Mouse (Mus musculus) ovary, postnatal 36 days (tissue): ENCODE measurements around the gene Agrn.
"Not testable (repeated sequence)": the region's sequence is repeated elsewhere in the genome, so short reads cannot be mapped to it uniquely, and the experiment has no call there.

Experiments used
- DNase-seq: peaks from one replicate; pipeline ENCODE4 v3.0.0; 2022; ENCODE audit warnings: low spot score, mixed read lengths

Gene Agrn

DNA sequence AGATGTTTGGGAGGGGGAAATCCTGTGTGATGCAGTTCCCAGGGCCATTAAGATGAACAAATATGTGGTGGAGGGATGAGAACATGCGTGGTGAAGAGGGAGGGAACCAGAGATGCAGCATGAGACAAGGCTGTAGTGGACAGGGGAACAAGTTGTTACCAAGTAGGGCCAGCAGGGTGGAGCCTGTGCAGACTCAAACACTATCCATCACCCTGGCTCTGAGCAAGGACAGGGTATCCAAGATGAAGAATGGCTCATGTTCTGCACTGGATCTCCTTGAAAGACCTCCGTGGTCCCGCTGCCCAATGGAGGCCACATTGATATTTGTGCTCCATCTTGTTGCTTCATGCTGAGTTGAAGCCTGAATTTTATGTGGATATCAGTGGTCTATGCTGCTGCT is 42.5 kb downstream of the Agrn start:
- DNase-seq = no peak

DNA sequence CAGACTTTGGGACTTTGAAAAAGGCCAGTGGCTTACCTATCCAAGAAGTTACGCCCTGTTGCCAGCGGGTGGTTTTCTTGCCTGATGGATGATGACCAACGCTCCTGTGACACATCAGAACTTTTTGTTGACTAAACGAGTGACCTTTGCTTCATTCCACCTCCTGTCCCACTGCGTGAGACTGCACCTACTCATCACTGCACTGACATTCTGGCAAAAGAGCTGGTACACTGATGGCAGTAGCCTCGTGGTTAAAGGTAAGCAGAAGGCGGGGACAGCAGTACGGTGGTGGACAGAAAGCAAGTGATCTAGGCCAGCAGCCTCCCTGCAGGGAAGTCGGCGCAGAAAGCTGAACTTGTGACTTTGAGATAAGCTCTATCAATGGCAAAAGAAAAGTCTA is 46.4 kb downstream of the Agrn start:
- not testable (repeated sequence) for DNase-seq

DNA sequence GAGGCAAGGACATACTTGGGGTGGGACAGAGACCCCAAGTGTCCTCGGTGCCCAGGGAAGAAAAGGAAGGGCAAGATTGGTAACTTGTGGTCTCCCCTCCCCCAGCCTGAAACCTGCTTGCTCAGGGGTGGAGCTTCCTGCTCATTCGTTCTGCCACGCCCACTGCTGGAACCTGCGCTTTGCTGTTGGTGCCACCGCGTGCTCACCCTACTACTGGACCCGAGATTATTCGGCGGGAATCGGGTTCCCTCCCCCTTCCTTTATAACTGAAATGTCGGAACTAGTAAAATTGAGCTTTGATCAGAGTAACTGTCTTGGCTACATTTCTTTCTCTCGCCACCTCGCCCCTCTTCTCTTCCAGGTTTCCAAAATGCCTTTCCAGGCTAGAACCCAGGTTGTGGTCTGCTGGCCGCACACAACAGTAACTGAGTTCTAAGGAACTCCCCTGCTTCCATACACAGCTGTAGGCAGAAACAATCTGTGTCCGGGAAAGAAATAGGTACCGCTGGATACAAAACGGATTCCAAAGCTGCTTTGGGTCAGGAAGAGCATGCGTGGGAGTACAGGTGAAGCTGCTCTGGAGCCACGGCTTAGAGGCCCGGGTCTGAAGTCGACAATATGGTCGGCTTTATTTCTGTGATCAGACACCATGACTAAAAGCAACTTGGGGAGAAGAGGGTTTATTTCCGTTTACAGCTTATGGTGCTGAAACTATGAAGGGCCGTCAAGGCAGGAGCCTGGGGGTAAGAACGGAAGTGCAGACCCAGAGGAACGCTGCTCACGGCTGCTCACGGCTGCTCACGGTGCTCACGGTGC is 60.8 kb downstream of the Agrn start:
- DNase-seq = no peak

DNA sequence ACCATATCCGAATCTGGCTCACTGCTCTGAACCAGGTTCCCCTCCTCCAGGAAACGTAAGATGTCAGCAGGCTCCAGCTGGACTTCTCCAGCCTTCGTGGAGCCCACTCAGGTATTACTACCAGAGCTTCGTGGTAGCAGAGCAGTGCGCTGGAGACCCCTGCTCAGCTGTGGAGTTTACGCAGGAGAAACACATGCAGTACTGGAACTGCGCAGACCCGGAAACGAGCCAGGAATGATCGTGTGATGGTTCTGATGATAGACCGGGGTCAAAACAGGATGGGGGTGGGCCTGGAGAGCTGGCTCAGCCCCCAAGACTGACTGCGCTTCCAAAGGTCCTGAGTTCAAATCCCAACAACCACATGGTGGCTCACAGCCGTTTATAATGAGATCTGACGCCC is 61.5 kb downstream of the Agrn start:
- DNase-seq = no peak

DNA sequence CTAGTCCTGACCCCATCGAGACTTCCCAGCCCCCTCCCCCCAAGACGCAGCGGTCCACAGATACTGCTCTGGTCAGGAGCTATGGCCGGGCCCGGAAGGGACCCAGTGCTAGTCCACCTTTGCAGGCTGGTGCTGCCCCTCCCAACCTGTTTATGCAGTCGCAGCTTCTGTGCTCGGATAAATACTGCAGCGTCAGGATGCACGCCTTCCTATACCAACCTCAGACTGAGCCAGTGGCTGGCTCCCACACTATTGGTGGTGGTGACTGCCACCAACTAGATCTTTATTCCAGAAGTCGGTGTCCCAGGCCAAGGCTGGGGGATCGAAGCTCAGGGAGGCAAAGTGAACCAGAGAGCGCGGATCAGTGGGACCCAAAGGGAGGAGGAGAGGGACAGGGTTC is 62.2 kb downstream of the Agrn start:
- no peak for DNase-seq

DNA sequence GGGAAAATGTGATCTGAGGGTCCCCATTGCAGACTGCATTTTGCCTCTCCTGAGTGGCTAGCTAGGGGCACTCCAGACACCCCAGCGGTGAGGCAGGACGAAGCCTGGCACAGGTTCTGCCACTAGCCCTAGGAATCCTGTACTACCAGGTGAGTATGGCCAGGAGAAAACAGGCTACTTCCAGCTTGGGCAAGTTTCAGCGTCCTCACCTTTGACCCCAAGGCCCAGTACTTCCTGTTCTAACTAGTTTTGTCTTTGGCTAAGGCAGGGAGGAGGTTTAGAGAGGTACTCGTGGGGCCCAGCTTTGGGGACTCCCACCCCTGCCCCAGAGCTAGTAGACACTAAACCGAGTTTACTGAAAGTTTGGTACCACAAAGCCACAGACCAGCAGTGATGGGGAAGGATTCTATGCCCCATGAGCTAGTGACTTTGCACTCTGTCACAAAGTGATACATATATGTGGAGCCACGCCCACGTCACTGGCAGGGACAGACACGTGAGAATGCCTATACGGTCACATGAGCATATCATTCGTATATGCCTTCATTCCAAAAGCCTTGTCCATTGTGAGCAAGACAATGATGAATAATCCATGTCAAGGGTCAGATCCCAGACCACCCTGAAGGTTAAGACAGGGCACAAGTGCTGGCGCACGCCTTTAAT is 63.2 kb downstream of the Agrn start:
- no peak for DNase-seq

DNA sequence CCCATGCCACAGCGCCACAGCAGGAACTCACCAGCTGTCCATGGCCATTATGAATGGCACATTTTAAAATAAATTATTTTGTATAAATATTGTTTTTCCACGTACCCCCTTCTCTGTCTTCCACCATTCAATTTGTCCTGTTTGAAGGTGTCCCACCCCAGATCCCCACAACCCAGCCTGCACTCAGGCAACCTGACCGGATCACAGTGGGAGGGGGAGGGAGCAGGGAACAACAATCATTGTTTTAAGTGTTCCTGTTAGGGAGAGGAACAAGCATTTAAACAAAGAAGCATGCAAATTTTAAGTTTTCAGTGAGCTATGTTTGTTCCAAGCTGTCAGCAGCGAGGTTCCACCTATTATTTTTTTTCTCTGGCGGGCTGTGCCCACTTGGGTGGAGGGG is 64.0 kb downstream of the Agrn start:
- no peak for DNase-seq

DNA sequence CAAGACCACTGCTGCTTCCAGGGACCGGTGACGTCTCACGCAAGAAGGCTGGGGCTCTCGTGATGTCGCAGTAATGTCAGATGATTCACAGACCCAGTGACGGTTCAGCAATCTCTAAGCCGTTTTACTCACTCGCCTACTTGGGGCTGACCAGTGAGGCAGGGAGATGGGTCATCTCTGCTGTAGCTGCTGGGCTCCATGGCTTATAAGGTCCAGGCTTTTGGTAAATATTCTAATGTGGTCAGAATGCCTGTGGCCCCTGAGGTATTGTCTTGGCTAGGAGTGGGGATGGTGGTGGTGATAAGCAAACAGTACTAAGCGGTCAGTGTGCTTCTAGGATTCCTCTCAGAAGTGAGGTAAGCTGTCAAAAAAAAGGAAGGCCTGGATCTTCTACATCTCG is 66.3 kb downstream of the Agrn start:
- DNase-seq = no peak

DNA sequence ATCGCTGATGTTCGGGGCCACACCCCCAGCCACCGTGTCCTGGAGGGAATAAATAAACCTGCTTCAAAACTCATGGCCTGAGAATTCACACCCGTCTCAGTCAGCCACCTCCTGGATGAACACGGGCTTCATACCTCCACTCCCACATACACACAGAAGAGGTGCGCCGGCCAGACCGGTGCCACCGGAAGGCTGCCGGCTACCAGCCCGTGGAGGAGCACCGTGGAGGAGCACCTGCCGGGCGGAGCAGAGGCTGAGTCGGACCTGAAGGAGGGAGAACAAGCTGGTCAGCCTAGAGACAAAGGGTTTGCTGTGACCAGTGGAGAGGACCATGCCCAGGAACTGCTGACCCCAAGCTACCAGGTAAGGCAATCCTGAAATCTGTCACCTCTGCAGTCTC is 66.9 kb downstream of the Agrn start, which contains the start of gene Rnf223:
Rnf223 (plus strand) TSS at position 78 of the 400 bp plus-strand sequence.
- DNase-seq = no peak

DNA sequence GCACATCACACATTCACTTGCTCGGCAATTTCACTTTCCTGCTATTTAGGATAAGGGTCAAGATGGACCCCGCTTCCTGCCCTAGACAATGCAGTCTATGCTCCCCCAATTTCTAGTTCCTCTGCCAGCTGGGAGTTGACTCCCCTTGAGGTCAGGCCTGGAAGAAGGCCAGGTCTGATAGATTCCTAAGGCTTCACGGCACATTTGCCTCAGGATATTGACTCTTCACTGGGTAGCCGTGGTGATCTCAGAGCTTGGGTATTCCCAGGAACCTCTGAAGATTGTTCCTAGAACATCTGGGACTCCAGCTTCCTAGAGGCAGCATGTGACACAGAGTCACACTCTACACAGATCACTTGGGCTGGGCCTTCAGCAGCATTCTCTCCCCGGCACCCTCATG is 68.5 kb downstream of the Agrn start:
- DNase-seq = no peak

DNA sequence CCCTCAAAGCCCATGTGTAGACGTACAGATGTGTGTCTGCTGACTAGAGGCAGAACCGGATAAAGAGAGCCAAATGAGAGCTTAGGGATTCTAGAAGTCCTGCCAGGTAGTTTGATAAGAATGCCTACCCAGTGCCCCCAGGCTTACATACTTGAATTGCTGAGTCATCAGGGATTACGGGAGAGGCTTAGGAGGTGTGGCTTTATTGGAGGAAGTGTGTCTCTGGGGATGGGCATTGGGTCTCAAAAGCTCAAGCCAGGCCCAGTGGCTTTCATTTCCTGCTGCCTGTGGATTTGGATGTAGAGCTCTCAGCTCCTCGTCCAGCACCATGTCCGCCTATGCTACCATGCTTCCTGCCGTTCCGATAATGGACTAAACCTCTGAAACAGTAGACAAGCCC is 70.4 kb downstream of the Agrn start:
- DNase-seq = no peak

DNA sequence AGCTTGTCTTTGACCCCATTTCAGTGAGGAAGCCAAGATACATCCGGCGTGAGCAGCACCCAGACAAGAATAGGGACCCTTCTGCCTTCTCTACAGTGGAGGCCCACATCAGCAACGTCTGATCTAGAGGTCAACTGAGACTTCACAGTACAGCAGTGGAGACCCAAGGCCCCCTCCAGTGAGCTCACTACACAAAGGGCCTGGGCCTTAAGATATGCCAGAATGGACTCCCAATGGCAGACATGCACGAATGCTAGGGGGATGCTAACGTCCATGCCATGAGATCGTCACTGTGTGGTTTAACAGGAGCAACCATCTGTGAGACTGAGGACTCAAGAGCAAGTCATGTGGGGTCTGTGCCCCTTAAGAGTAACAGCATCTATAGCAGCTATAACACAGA is 71.9 kb downstream of the Agrn start:
- DNase-seq = no peak

DNA sequence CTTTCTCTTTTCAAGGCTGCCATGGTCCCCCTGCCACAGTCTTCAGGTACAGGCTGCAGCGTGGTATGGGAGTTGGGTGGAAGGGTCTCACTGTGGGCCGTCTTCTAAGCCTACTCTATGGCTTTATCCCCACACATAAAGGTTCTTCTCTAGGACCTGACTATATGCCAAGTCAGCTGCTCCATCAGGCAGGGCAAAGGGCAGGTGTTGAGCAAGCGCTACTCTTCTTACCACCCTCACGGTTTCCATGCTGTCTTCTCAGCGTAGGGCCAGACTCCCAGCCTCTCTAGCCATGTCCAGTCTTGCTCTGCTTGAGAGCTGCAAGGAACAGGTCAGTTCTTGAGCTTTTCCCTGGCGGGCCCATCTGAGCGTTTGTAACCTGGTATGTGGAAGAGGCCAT is 73.2 kb downstream of the Agrn start:
- no peak for DNase-seq
